8 mouse cellular contexts compared by ENCODE assay signal in the genomic region with DNA sequence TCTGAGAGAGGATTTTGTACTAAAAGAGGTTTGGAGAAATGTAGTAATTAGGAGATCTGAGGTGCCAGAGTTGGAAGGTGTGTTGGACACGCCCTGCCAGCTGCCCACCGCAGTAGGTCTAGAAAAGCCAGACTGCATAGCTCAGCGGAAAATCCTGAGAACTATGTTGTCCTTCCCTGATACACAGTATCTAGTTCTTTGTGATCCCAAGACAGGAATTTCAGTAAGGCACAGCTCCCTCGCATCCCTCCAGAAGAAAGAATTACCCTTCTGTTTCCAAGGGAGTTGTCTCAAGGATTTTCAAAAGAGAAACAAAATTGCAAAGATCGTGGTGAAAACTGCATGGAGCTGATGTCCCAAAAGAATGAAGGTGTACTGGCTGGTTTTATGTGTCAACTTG. TPM values are rescaled to one million over a fixed set of nuclear protein-coding genes. Genes with fewer than 3 reads are reported as not detected.
DNase-seq lines count a peak whose midpoint lies in the region; ATAC-seq and TF ChIP-seq lines count a peak whose summit lies in the region.

No protein-coding gene starts in this region.

- H3K4me2 ChIP-seq in limb, embryonic 11.5 days (ENCODE audit: low read depth, severe bottlenecking) = peak overlapping the region; percentile 82

- H3K27me3 ChIP-seq in limb, embryonic 11.5 days (ENCODE audit: control insufficient read depth, insufficient read depth, low read length) = no peaks in the 10 kb centered on the region
- H3K27me3 ChIP-seq in small intestine, adult 2 months (ENCODE audit: control insufficient read depth, insufficient read depth, low read length) = no peaks in the 10 kb centered on the region

- no peak for TF ChIP-seq POLR2A in embryonic fibroblast, embryonic 13.5 days (IDR thresholded peaks at IDR 0.05; ENCODE audit: low read depth, low read length)
- no peak for TF ChIP-seq POLR2A in small intestine, adult 2 months (IDR thresholded peaks at IDR 0.05; ENCODE audit: low read depth, low read length)

- H3K9me3 ChIP-seq in limb, embryonic 11.5 days (ENCODE audit: control insufficient read depth, low read length) = no peaks in the 10 kb centered on the region

- WGBS in limb, embryonic 11.5 days = 2% methylated on average over 5 of the region's 5 CpGs
- 3% methylated on average over 5 of the region's 5 CpGs for WGBS in small intestine, adult 2 months

- H3K36me3 ChIP-seq in limb, embryonic 11.5 days (ENCODE audit: control insufficient read depth, insufficient read depth, low read length) = peaks cover 19% of the 10 kb centered on the region
- peaks cover 22% of the 10 kb centered on the region for H3K36me3 ChIP-seq in small intestine, adult 2 months (ENCODE audit: control insufficient read depth, insufficient read depth, low read length)

- peaks cover 5% of the 10 kb centered on the region for H3K4me1 ChIP-seq in embryonic fibroblast, embryonic 13.5 days (ENCODE audit: control insufficient read depth, insufficient read depth, low read length)
- H3K4me1 ChIP-seq in limb, embryonic 11.5 days (ENCODE audit: control insufficient read depth, insufficient read depth, low read length) = peaks cover 16% of the 10 kb centered on the region
- H3K4me1 ChIP-seq in small intestine, adult 2 months (ENCODE audit: control insufficient read depth, insufficient read depth, insufficient read length, low read length) = peaks cover 10% of the 10 kb centered on the region

- peak overlapping the region; percentile 70 for H3K4me3 ChIP-seq in embryonic fibroblast, embryonic 13.5 days (ENCODE audit: insufficient read depth, low read length)
- H3K4me3 ChIP-seq in limb, embryonic 11.5 days (ENCODE audit: low read depth, low read length) = peak overlapping the region; percentile 60
- H3K4me3 ChIP-seq in small intestine, adult 2 months (ENCODE audit: low read depth, low read length) = peak overlapping the region; percentile 5; the same call in 1 of the 2 replicates

- H3K27ac ChIP-seq in embryonic fibroblast, embryonic 13.5 days (ENCODE audit: insufficient read depth, low read length) = peak overlapping the region; percentile 98
- peak overlapping the region; percentile 80 for H3K27ac ChIP-seq in limb, embryonic 11.5 days (replicated peaks; ENCODE audit: low read depth, low read length)
- H3K27ac ChIP-seq in small intestine, adult 2 months (ENCODE audit: insufficient read depth, low read depth, low read length) = peak overlapping the region; percentile 70

- peak; percentile 53 for DNase-seq in left cerebral cortex, postnatal 4 days
- DNase-seq in left cerebral cortex, postnatal 36 days (ENCODE audit: low spot score in 2 of 2) = no peak
- DNase-seq in limb, embryonic 11.5 days (ENCODE audit: low spot score) = peak; percentile 50
- no peak for DNase-seq in adipocyte (ENCODE audit: low spot score)
- DNase-seq in adrenal gland, postnatal 4 days (ENCODE audit: low spot score in 2 of 2) = no peak
- DNase-seq in right cerebral cortex, postnatal 36 days (ENCODE audit: low spot score in 2 of 2) = no peak

- H3K9ac ChIP-seq in limb, embryonic 11.5 days (ENCODE audit: low read length) = peak overlapping the region; percentile 81

- intact Hi-C loops in left cerebral cortex, postnatal 4 days (cut with DNase I) = no loop called here
- intact Hi-C loops in left cerebral cortex, postnatal 36 days (cut with DNase I) = loop anchor here (5.0 kb wide), 1 partner anchor 79 kb away; a partner anchor contains a TSS

- no peak for TF ChIP-seq CTCF in embryonic fibroblast, embryonic 13.5 days (IDR thresholded peaks at IDR 0.05; ENCODE audit: borderline replicate concordance, insufficient read depth, low read length)
- no peak for TF ChIP-seq CTCF in small intestine, adult 2 months (IDR thresholded peaks at IDR 0.05; ENCODE audit: extremely low read depth, insufficient read length, insufficient replicate concordance, low read depth, low read length)

- no peak for ATAC-seq in limb, embryonic 11.5 days (ENCODE audit: insufficient number of reproducible peaks, low FRiP score, low TSS enrichment, low read depth)

RNA-seq across cellular contexts. Expression of a gene that starts 0.5 kb away (rescaled TPM):
- total RNA-seq in left cerebral cortex, postnatal 4 days (2021) = 1,000 to 10,000 TPM; 2,525 to 2,580 TPM
- 100 to 1,000 TPM; 441 to 478 TPM for total RNA-seq in left cerebral cortex, postnatal 36 days (2021)
- polyA plus RNA-seq in embryonic fibroblast, embryonic 13.5 days (2011; ENCODE audit: insufficient read length, low read depth, missing spikeins) = 856 and 947 TPM in 2 replicates
- polyA plus RNA-seq in limb, embryonic 11.5 days (2014; fragmentation: Nextera tagmentation; extraction: Ambion mirVana) = 1,416 and 1,443 TPM in 2 replicates
- polyA plus RNA-seq in small intestine, adult 2 months (2012; rRNA removed) = 82.8 and 157 TPM in 2 replicates
- 100 to 1,000 TPM; 553 to 648 TPM for total RNA-seq in adrenal gland, postnatal 4 days (2021)

RNA-seq across cellular contexts. Expression of a gene that starts 2.7 kb away (rescaled TPM):
- total RNA-seq in left cerebral cortex, postnatal 4 days (2021) = 10 to 100 TPM; 30.1 to 30.4 TPM
- total RNA-seq in left cerebral cortex, postnatal 36 days (2021) = 10 to 100 TPM; 16.5 to 16.9 TPM
- 30.4 and 31.8 TPM in 2 replicates for polyA plus RNA-seq in embryonic fibroblast, embryonic 13.5 days (2011; ENCODE audit: insufficient read length, low read depth, missing spikeins)
- polyA plus RNA-seq in limb, embryonic 11.5 days (2014; fragmentation: Nextera tagmentation; extraction: Ambion mirVana) = 20.7 and 23.5 TPM in 2 replicates
- 1.7 and 3.2 TPM in 2 replicates for polyA plus RNA-seq in small intestine, adult 2 months (2012; rRNA removed)
- 10 to 100 TPM; 28.2 to 35.6 TPM for total RNA-seq in adrenal gland, postnatal 4 days (2021)

RNA-seq across cellular contexts. Expression of a gene that starts 15.5 kb away (rescaled TPM):
- 100 to 1,000 TPM; 113 TPM for total RNA-seq in left cerebral cortex, postnatal 4 days (2021)
- total RNA-seq in left cerebral cortex, postnatal 36 days (2021) = 100 to 1,000 TPM; 146 to 149 TPM
- polyA plus RNA-seq in embryonic fibroblast, embryonic 13.5 days (2011; ENCODE audit: insufficient read length, low read depth, missing spikeins) = 66.3 and 78.7 TPM in 2 replicates
- 47.1 and 47.8 TPM in 2 replicates for polyA plus RNA-seq in limb, embryonic 11.5 days (2014; fragmentation: Nextera tagmentation; extraction: Ambion mirVana)
- polyA plus RNA-seq in small intestine, adult 2 months (2012; rRNA removed) = 33.4 and 53.2 TPM in 2 replicates
- 10 to 100 TPM; 70.9 to 72.5 TPM for total RNA-seq in adrenal gland, postnatal 4 days (2021)

RNA-seq across cellular contexts. Expression of a gene that starts 17.1 kb away (rescaled TPM):
- total RNA-seq in left cerebral cortex, postnatal 4 days (2021) = 1 to 10 TPM; 4.8 to 5.1 TPM
- 10 to 100 TPM; 10.6 to 13.6 TPM for total RNA-seq in left cerebral cortex, postnatal 36 days (2021)
- 82.6 and 120 TPM in 2 replicates for polyA plus RNA-seq in embryonic fibroblast, embryonic 13.5 days (2011; ENCODE audit: insufficient read length, low read depth, missing spikeins)
- 2.7 and 3.1 TPM in 2 replicates for polyA plus RNA-seq in limb, embryonic 11.5 days (2014; fragmentation: Nextera tagmentation; extraction: Ambion mirVana)
- 6.1 and 8.6 TPM in 2 replicates for polyA plus RNA-seq in small intestine, adult 2 months (2012; rRNA removed)
- total RNA-seq in adrenal gland, postnatal 4 days (2021) = 10 to 100 TPM; 11.3 to 14.9 TPM

RNA-seq across cellular contexts. Expression of a gene that starts 22.5 kb away (rescaled TPM):
- 1 to 10 TPM; 6.1 to 7.0 TPM for total RNA-seq in left cerebral cortex, postnatal 4 days (2021)
- 1 to 10 TPM; 2.3 to 3.1 TPM for total RNA-seq in left cerebral cortex, postnatal 36 days (2021)
- 9.8 and 15.5 TPM in 2 replicates for polyA plus RNA-seq in embryonic fibroblast, embryonic 13.5 days (2011; ENCODE audit: insufficient read length, low read depth, missing spikeins)
- polyA plus RNA-seq in limb, embryonic 11.5 days (2014; fragmentation: Nextera tagmentation; extraction: Ambion mirVana) = 55.6 and 56.4 TPM in 2 replicates
- 9.3 and 15.9 TPM in 2 replicates for polyA plus RNA-seq in small intestine, adult 2 months (2012; rRNA removed)
- total RNA-seq in adrenal gland, postnatal 4 days (2021) = 10 to 100 TPM; 25.8 to 27.1 TPM

Comparison
In these comparisons a context has a peak if more than half of its experiments do, and no peak if none do; other contexts are left out.
1. DNase-seq: peak in left cerebral cortex, postnatal 4 days (single experiment) and limb, embryonic 11.5 days (single experiment); none in left cerebral cortex, postnatal 36 days (0 of 2), adipocyte (single experiment), adrenal gland, postnatal 4 days (0 of 2) and right cerebral cortex, postnatal 36 days (0 of 2).
2. H3K4me3 ChIP-seq: peak in every context shown above with its lines; median percentile 70 in embryonic fibroblast, embryonic 13.5 days; 60 in limb, embryonic 11.5 days; 5 in small intestine, adult 2 months.
3. Peak in every context shown above with its lines, with median percentiles within 50 percentile points of each other: H3K27ac ChIP-seq.